In the genomic region with DNA sequence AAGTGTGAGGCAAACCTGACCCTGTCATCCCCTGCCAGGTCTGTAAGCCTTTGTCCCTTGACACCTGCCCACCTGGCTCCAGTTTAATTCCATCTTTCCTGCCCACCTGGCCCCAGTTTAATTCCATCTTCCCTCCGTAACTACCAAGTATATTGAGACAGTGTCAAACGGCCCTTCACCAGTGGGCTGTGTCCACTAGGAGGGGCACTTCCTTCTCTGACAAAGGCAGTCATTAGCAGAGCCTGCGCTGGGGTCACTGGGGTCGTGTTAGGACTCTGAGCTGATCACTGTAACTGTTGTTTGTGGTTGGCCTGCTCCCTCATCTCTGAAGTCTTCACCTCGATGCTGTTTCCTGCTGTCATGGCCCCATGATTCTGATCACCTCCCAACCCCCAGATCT, we compare ENCODE assay signal across 8 mouse cellular contexts. TPM values are rescaled to one million over a fixed set of nuclear protein-coding genes. Genes with fewer than 3 reads are reported as not detected.
DNase-seq lines count a peak whose midpoint lies in the region; ATAC-seq lines count a peak whose summit lies in the region.
"Had no signal": no experiment of that assay in that cellular context is flagged by ENCODE, and none has a peak within 500 bp of the region (broad histone marks: within the 10 kb centered on the region; RNA-seq: fewer than 3 reads in every experiment).

No protein-coding gene starts in this region.

- ATAC-seq in kidney, embryonic 15.5 days (replicated peaks; ENCODE audit: low FRiP score), result no peak

- no peaks in the 10 kb centered on the region for H3K27me3 ChIP-seq in kidney, embryonic 15.5 days

- H3K36me3 ChIP-seq in kidney, embryonic 15.5 days, result no peaks in the 10 kb centered on the region
- H3K36me3 ChIP-seq: heart, embryonic 10.5 days had no signal

- no peaks in the 10 kb centered on the region for H3K9me3 ChIP-seq in kidney, embryonic 15.5 days (replicated peaks)
- H3K9me3 ChIP-seq: heart, embryonic 10.5 days had no signal

- WGBS in kidney, embryonic 15.5 days, result 41% methylated on average over 5 of the region's 5 CpGs

- H3K4me1 ChIP-seq in kidney, embryonic 15.5 days, result peaks cover 11% of the 10 kb centered on the region; the same call in 1 of the 2 replicates

- H3K9ac ChIP-seq in kidney, embryonic 15.5 days, result no peak overlapping the region

- no peak overlapping the region for H3K27ac ChIP-seq in kidney, embryonic 15.5 days
- H3K27ac ChIP-seq: heart, embryonic 10.5 days had no signal

- peak; percentile 17 for DNase-seq in kidney, adult 11 months
- DNase-seq in 416B (ENCODE audit: low read depth), result peak; percentile 32
- DNase-seq in ES-CJ7 (ENCODE audit: low read depth, low spot score), result peak; percentile 19
- DNase-seq in kidney, postnatal 10 days, result peak; percentile 71
- no peak for DNase-seq in spleen, adult 18-20 months
- DNase-seq in layer of hippocampus, postnatal 14 days (ENCODE audit: low spot score in 2 of 2), result no peak

- H3K4me2 ChIP-seq in kidney, embryonic 15.5 days, result no peak overlapping the region

- no peak overlapping the region for H3K4me3 ChIP-seq in kidney, embryonic 15.5 days (replicated peaks)
- H3K4me3 ChIP-seq: heart, embryonic 10.5 days had no signal

RNA-seq across cellular contexts. Expression of a gene that starts 23.3 kb away (rescaled TPM):
- 21.5 and 25.1 TPM in 2 replicates for polyA plus RNA-seq in kidney, embryonic 15.5 days (2015; fragmentation: Nextera tagmentation; extraction: Ambion mirVana)
- 10 to 100 TPM; 12.4 to 12.8 TPM for total RNA-seq in layer of hippocampus, postnatal 14 days (2021)

RNA-seq across cellular contexts. Expression of a gene that starts 26.0 kb away (rescaled TPM):
- polyA plus RNA-seq in kidney, embryonic 15.5 days (2015; fragmentation: Nextera tagmentation; extraction: Ambion mirVana), result 0.82 and 1.2 TPM in 2 replicates
- total RNA-seq in layer of hippocampus, postnatal 14 days (2021), result under 1 TPM; 0.32 to 0.57 TPM

RNA-seq across cellular contexts. Expression of a gene that starts 48.2 kb away (rescaled TPM):
- polyA plus RNA-seq in kidney, embryonic 15.5 days (2015; fragmentation: Nextera tagmentation; extraction: Ambion mirVana), result 112 and 113 TPM in 2 replicates
- 10 to 100 TPM; 47.4 to 50.6 TPM for total RNA-seq in layer of hippocampus, postnatal 14 days (2021)

RNA-seq across cellular contexts. Expression of a gene that starts 53.8 kb away (rescaled TPM):
- 8.3 and 10.7 TPM in 2 replicates for polyA plus RNA-seq in kidney, embryonic 15.5 days (2015; fragmentation: Nextera tagmentation; extraction: Ambion mirVana)
- 1 to 10 TPM; 5.3 to 6.0 TPM for total RNA-seq in layer of hippocampus, postnatal 14 days (2021)

Comparison
In these comparisons a context has a peak if more than half of its experiments do, and no peak if none do; other contexts are left out.
1. DNase-seq: peak in kidney, adult 11 months (single experiment), 416B (single experiment), ES-CJ7 (single experiment) and kidney, postnatal 10 days (single experiment); none in spleen, adult 18-20 months (0 of 2) and layer of hippocampus, postnatal 14 days (0 of 2).